Mouse (Mus musculus) midbrain, embryonic 12.5 days (tissue): Measurements from ENCODE around the gene Emg1. TPM values are rescaled to one million over a fixed set of nuclear protein-coding genes. Genes with fewer than 3 reads are reported as not detected.
A peak's percentile ranks its signal among the peaks of the same experiment; 100 is the strongest.

ENCODE experiments used
- ATAC-seq: fragments of 200-750 bp; cut with Nextera tagmentation; 2 replicates; pipeline ENCODE4 v1.8.0; 2017; ENCODE audit warnings: low read depth, moderate TSS enrichment, moderate library complexity; ENCODE audit not compliant: low FRiP score
- H3K27ac ChIP-seq: fragments of 300-500 bp; sonication (generic); replicated peaks from 2 replicates; pipeline ENCODE4 v1.5.1; 2016; ENCODE audit warnings: mild to moderate bottlenecking
- H3K27me3 ChIP-seq: fragments of 300-500 bp; sonication (generic); 2 replicates; pipeline ENCODE4 v1.6.1; 2016; ENCODE audit warnings: mild to moderate bottlenecking
- H3K36me3 ChIP-seq: fragments of 300-500 bp; sonication (generic); 2 replicates; pipeline ENCODE4 v1.6.1; 2016
- H3K4me1 ChIP-seq: fragments of 300-500 bp; sonication (generic); 2 replicates; pipeline ENCODE4 v1.6.1; 2016
- H3K4me2 ChIP-seq: fragments of 300-500 bp; sonication (generic); replicated peaks from 2 replicates; pipeline ENCODE4 v1.6.1; 2016; ENCODE audit warnings: mild to moderate bottlenecking, moderate library complexity
- H3K4me3 ChIP-seq: fragments of 300-500 bp; sonication (generic); 2 replicates; pipeline ENCODE4 v1.5.1; 2016; ENCODE audit warnings: mild to moderate bottlenecking
- H3K9ac ChIP-seq: fragments of 300-500 bp; sonication (generic); replicated peaks from 2 replicates; pipeline ENCODE4 v1.6.1; 2016; ENCODE audit warnings: mild to moderate bottlenecking, moderate library complexity
- H3K9me3 ChIP-seq: fragments of 300-500 bp; sonication (generic); 2 replicates; pipeline ENCODE4 v1.6.1; 2016; ENCODE audit warnings: mild to moderate bottlenecking
- WGBS: fragments of 180-500 bp; shearing (Covaris S2); methylation state at CpG from one replicate; pipeline ENCODE4 v1.1.7; 2016; 5-methylcytosine and 5-hydroxymethylcytosine counted together
- polyA plus RNA-seq: library from polyadenylated mRNA; unstranded; fragments of >200 nt; fragmentation: Nextera tagmentation; extraction: Ambion mirVana; gene quantifications from 2 replicates; pipeline ENCODE4 v1.2.1, GENCODE M21; 2016

Emg1 gene
- polyA plus RNA-seq, 1 experiment from 2014 or later = 170 TPM

DNA sequence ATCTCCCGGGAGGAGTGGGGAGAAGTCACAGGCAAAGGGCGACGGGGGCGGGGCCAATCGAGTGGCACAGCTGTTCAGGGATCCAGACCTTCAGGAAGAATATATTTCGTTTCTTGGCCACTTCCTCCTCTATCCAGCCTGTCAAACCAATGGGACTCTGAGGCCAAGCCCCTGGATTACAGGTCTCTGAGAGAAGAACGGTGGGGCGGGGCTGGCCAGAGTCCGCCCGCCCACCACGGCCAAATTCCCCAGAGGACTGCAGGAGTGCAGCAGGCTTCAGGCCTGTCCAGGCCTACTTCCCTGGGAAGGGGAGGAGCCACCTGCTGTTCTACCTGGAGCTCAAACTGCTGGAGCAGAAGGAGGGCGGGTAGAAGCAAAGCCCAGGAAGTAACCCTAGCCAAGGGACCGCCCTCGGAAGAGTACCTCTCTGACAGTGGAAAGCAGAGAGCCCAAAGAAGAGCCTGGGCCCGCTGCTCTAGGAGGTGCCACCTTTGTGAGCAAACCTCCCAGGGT, 26.6 kb upstream of the Emg1 start, which contains the start of gene Ptpn6:
TSS of gene Ptpn6 (minus strand) at position 204 of the 513 bp plus-strand sequence.
- Histone ChIP-seq H3K4me3 (no peak within 1 kb of the TSS), H3K27me3 (no peaks in the 10 kb centered on the region), H3K36me3 (peaks cover 13% of the 10 kb centered on the region), H3K9me3 (no peaks in the 10 kb centered on the region), H3K9ac (peak within 1 kb of the TSS; percentile 32; the same call in 1 of the 2 replicates), H3K27ac (peak within 1 kb of the TSS; percentile 20), H3K4me1 (peaks cover 29% of the 10 kb centered on the region), H3K4me2 (peak within 1 kb of the TSS; percentile 67; the same call in 1 of the 2 replicates)
- no peak for ATAC-seq
- WGBS = 24% methylated on average over 15 of the region's 15 CpGs

DNA sequence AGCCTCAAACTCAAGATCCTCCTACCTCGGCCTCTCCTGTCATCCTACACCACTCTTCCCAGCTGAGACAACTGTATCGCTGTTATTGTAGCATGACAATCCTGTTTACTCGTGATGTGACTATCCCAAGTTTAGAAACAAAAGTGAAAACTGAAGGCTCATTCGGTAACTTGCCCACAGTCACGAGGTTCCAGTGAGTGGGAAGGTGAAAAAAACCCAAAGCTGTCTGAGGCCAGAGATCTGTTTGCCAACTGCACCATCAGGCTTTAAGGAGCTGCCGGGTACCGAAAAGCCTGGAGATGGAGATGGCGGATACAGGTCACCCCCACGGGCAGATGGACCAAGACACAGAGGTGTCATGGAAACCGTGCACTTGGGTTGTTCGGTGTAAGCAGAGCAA, 25.1 kb upstream of the Emg1 start:
- H3K27ac ChIP-seq = no peak overlapping the region
- ATAC-seq = no peak
- H3K36me3 ChIP-seq = no peaks in the 10 kb centered on the region
- no peak overlapping the region for H3K4me3 ChIP-seq
- WGBS = 90% methylated on average over 11 of the region's 11 CpGs
- no peak overlapping the region for H3K9ac ChIP-seq
- peaks cover 28% of the 10 kb centered on the region for H3K4me1 ChIP-seq
- no peak overlapping the region for H3K4me2 ChIP-seq
- no peaks in the 10 kb centered on the region for H3K9me3 ChIP-seq
- 0 out of 2 replicates have a peak, but pooled peaks cover 3% of the 10 kb centered on the region for H3K27me3 ChIP-seq

DNA sequence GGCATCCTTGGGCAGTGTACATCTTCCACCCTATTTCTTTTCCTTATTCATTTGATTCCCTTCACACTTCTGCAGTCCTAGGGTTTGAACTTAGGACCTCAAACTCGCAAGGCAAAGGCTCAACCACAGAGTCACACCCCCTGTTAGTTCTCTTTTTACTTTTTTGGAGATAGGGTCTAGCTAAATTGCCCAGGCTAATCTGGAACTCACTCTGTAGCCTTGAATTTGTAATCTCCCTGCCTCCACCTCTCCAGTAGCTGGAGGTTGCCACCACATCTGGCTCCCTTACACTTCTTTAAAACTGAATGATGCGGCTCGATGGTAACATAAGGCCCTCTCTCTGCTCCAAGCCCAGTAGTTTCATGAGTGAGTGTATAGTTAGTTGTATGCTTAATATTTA, 22.4 kb upstream of the Emg1 start:
- Histone ChIP-seq H3K36me3 (no peaks in the 10 kb centered on the region), H3K4me1 (peaks cover 13% of the 10 kb centered on the region), H3K9me3 (no peaks in the 10 kb centered on the region), H3K27ac (no peak overlapping the region), H3K9ac (no peak overlapping the region), H3K4me2 (no peak overlapping the region), H3K4me3 (no peak overlapping the region), H3K27me3 (0 out of 2 replicates have a peak, but pooled peaks cover 3% of the 10 kb centered on the region)
- 89% methylated on average over 3 of the region's 3 CpGs for WGBS
- ATAC-seq = no peak

DNA sequence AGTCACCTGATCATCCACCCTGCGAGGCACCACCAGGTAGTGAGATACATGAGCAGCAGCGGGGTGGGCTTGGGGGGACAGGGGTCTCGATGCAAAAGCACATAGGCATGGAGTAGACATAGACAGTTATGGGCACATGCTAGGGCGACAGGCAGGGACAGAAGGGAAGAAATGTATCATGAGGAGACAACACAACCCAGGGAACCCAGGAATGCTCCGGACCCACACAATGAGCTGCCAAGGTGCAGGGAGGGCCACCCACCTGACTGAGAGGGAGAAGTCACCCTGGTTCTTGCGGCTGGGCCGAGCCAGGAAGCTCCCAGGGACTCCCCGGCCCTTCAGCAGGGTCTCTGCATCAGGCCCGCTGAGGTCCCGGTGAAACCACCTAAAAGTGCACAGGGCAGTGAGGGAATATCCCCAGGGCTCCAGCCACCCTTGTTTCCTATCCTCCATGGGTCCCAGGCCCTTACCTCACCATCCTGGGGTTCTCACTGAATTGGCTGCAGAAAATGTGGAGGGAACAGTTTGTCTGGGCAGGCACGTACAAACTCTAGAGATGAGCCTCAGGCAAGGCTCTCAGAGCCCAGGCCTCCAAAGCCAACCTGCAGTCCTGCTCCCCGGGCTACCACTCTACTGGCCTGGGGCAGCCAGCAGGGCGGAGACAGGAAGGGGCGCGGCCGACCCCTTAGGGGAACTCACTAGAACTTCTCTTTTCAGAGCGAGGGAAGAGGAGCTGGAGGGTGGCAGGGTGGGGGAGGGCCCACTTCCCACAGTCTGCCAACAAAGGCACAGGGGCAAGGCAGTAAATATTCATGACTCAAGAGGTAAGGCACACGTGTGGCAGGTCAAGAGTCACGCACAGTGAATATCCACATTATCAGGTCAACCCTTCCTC, 20.7 kb upstream of the Emg1 start:
- Histone ChIP-seq H3K4me1 (no peaks in the 10 kb centered on the region), H3K9me3 (no peaks in the 10 kb centered on the region), H3K9ac (no peak overlapping the region), H3K36me3 (no peaks in the 10 kb centered on the region), H3K27me3 (0 out of 2 replicates have a peak, but pooled peaks cover 3% of the 10 kb centered on the region), H3K27ac (no peak overlapping the region), H3K4me2 (no peak overlapping the region), H3K4me3 (no peak overlapping the region)
- WGBS = 58% methylated on average over 19 of the region's 19 CpGs
- no peak for ATAC-seq

DNA sequence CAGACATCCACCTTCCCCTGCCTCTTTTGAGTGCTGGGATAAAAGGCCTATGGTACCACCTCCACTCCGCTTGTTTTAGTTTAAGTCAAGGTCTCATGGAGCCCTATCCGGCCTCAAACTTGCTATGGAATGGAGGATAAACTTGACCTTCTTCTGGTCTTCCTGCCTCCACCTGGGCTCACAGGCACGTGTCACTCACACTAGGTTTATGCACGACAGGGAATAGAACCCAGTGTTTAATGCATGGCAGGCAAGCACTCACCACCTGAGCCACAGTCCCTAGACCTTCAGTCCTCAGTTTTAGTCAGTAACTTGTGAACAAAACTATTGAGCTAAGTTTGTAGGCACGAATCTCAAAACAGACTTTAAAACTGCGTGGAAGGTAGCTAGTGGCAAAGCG, 19.1 kb upstream of the Emg1 start:
- no peaks in the 10 kb centered on the region for H3K36me3 ChIP-seq
- H3K27me3 ChIP-seq = 0 out of 2 replicates have a peak, but pooled peaks cover 3% of the 10 kb centered on the region
- H3K9ac ChIP-seq = no peak overlapping the region
- no peaks in the 10 kb centered on the region for H3K4me1 ChIP-seq
- ATAC-seq = no peak
- no peak overlapping the region for H3K4me3 ChIP-seq
- no peak overlapping the region for H3K27ac ChIP-seq
- no peak overlapping the region for H3K4me2 ChIP-seq
- WGBS = 86% methylated on average over 7 of the region's 7 CpGs
- no peaks in the 10 kb centered on the region for H3K9me3 ChIP-seq

DNA sequence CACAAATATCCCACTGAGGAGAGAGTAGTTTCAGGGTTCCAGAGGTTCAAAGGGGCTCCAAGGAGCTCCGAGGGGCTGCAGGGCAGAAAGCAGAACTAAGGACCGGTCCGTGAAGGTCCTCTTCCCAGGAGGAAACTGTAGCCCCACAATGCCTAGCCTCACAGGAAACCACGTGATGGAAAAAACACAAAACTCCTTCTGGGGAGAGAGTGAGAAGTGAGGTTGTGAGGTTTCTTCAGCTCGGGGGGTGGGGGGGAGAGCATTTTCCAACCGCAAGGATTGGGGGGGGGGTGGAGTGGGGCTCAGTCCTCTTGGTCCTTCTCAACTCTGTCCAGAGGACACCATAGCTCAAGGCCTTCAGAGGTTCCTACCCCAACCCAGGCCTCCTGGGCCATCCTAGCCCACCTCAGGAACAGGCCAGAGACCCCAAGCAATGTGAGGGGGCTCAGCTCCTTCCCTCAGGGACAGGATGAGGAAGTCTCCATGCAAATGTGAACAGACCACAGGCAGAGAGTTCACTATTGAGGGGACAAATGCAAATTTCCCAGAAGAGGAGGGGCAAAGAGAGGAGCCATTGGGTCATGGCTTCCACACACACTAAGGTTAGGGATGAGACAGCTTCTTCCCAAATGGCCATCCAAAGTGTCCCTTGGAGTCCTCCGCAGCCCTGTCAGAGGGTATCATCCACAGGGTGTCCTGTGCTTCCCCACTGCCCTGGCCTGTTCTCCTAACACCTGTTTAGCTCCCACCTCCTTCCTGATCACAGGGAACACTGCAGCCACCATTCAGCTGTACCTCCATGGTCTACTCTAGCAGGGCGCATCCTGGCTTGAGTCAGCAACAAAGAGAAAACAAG, 18.1 kb upstream of the Emg1 start:
- H3K4me1 ChIP-seq = no peaks in the 10 kb centered on the region
- H3K9me3 ChIP-seq = no peaks in the 10 kb centered on the region
- no peak overlapping the region for H3K4me2 ChIP-seq
- no peak overlapping the region for H3K9ac ChIP-seq
- H3K27me3 ChIP-seq = 0 out of 2 replicates have a peak, but pooled peaks cover 3% of the 10 kb centered on the region
- H3K27ac ChIP-seq = no peak overlapping the region
- no peak for ATAC-seq
- WGBS = 90% methylated on average over 7 of the region's 8 CpGs
- no peak overlapping the region for H3K4me3 ChIP-seq
- no peaks in the 10 kb centered on the region for H3K36me3 ChIP-seq

DNA sequence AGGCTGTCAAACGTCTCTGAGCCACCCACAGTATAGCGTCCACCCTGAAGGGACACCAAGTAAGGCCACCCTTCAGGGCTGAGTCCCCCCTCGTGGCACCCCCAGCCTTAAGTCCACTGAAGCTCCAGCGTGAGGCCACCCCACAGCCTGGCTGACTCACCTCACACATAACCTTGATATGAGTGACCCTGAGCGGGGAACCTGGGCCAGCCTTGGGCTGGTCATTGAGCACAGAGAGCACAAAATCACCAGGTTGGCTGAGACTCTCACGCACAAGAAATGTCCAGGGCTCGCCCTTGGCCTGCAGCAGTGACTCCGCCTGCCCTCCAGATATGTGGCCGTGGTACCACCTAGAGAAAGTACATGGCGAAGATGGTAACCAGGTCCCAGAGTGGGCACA, 16.6 kb upstream of the Emg1 start:
- no peak overlapping the region for H3K9ac ChIP-seq
- 0 out of 2 replicates have a peak, but pooled peaks cover 3% of the 10 kb centered on the region for H3K27me3 ChIP-seq
- H3K4me3 ChIP-seq = no peak overlapping the region
- no peak overlapping the region for H3K27ac ChIP-seq
- H3K36me3 ChIP-seq = no peaks in the 10 kb centered on the region
- WGBS = 90% methylated on average over 10 of the region's 10 CpGs
- H3K4me1 ChIP-seq = no peaks in the 10 kb centered on the region
- ATAC-seq = no peak
- H3K9me3 ChIP-seq = no peaks in the 10 kb centered on the region
- H3K4me2 ChIP-seq = no peak overlapping the region

DNA sequence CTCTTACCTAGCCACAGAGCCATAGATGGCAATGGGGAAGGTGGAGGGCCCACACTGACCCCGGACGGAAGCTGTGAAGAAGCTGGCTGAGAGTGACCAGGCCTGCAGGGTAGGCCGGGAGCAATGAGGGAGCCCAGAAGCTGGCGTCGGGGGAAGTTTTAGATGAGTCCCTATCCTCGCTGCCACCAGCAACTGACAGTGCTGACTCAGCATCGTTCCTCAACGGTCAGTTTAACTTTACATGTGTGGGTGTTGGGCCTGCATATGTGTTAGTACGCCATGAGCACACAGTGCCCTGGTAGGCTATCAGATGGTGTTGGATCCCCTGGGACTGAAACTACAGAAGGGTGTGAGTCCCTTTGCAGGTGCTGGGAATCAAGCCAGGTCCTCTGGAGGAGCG, 12.5 kb upstream of the Emg1 start:
- Histone ChIP-seq H3K36me3 (no peaks in the 10 kb centered on the region), H3K27me3 (no peaks in the 10 kb centered on the region), H3K9ac (no peak overlapping the region), H3K4me1 (no peaks in the 10 kb centered on the region), H3K9me3 (no peaks in the 10 kb centered on the region), H3K27ac (no peak overlapping the region), H3K4me3 (no peak overlapping the region), H3K4me2 (no peak overlapping the region)
- no peak for ATAC-seq
- WGBS = 89% methylated on average over 10 of the region's 10 CpGs

DNA sequence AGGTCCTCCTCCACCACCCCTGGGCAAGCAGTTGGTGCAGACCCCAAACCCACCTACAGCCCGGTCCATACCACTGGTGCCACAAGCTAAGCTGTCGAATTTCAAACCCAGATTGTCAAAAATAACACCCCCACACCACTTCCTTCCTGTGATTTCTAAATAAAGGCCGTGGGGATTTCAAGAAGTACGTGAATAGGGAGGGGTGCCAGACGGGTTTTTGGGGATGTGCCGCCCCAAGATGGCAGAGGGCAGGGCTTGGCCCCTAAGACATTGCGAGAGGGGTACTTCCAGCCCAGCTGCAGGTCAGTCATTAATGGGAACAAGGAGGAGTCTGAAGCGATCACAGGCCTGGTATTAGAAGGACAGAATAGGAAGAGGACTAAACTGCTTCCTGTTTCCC, 11.6 kb upstream of the Emg1 start:
- Histone ChIP-seq H3K27me3 (no peaks in the 10 kb centered on the region), H3K4me3 (no peak overlapping the region), H3K36me3 (no peaks in the 10 kb centered on the region), H3K27ac (no peak overlapping the region), H3K4me1 (no peaks in the 10 kb centered on the region), H3K4me2 (no peak overlapping the region), H3K9me3 (no peaks in the 10 kb centered on the region), H3K9ac (no peak overlapping the region)
- 80% methylated on average over 8 of the region's 8 CpGs for WGBS
- ATAC-seq = no peak

DNA sequence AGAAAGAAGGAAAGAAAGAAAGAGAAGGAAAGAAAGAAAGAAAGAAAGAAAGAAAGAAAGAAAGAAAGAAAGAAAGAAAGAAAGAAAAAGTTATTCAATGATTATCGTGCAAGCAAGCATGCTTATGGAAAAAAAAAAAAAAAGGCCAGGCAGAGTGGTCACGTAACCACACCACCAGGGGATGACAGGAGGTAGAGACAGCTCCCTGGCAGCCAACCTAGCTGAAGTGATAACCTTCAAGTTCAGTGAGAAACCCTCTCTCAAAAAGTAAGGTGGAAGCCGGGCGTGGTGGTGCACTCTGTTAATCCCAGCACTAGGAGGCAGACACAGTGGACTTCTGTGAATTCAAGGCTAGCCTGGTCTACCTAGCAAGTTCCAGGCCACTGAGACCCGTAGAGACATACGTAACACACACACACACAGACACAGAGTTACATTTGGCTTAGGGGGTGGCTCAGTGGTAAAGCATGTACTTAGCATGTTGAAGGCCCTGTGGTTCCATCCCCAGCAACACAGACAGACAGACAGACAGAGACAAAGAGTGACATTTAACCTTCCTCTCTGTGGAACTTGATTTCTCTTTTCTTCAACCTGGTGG, 11.0 kb upstream of the Emg1 start:
- no peaks in the 10 kb centered on the region for H3K4me1 ChIP-seq
- ATAC-seq = no peak
- 76% methylated on average over 6 of the region's 6 CpGs for WGBS
- 0 out of 2 replicates have a peak, but pooled peaks cover 1% of the 10 kb centered on the region for H3K36me3 ChIP-seq
- H3K4me3 ChIP-seq = no peak overlapping the region
- no peak overlapping the region for H3K27ac ChIP-seq
- H3K4me2 ChIP-seq = no peak overlapping the region
- H3K27me3 ChIP-seq = no peaks in the 10 kb centered on the region
- no peaks in the 10 kb centered on the region for H3K9me3 ChIP-seq
- no peak overlapping the region for H3K9ac ChIP-seq

DNA sequence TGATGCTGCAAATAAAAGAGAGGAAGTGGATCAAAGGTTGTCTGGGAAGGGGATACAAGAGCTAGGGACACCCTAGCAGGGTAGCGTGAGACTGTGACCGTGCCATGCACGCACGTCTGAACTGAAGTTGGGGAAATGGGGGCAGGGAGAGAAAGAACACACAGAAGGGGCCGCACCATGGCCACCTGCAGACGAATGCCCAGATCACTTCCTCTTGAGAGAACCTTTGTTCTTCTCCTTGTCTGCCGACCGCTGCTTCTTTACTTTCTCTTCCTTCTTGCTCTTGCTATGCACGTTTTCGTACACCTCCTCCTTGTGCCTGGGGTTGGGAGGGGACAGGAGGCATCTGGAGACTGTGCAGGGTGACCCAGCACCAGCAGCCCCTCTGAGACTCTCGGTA, 8.9 kb upstream of the Emg1 start:
- Histone ChIP-seq H3K27ac (no peak overlapping the region), H3K4me3 (no peak overlapping the region), H3K4me1 (no peaks in the 10 kb centered on the region), H3K36me3 (peaks cover 21% of the 10 kb centered on the region), H3K27me3 (no peaks in the 10 kb centered on the region), H3K9me3 (no peaks in the 10 kb centered on the region), H3K9ac (no peak overlapping the region), H3K4me2 (no peak overlapping the region)
- ATAC-seq = no peak
- WGBS = 76% methylated on average over 11 of the region's 11 CpGs
